Mouse (Mus musculus): ENCODE data around the gene Sp6. TPM values are rescaled to one million over a fixed set of nuclear protein-coding genes. Genes with fewer than 3 reads are reported as not detected.
A peak's percentile ranks its signal among the peaks of the same experiment; 100 is the strongest.

The Sp6 gene
- polyA plus RNA-seq, 1 experiment from 2014 or later, result 3.3 TPM

DNA sequence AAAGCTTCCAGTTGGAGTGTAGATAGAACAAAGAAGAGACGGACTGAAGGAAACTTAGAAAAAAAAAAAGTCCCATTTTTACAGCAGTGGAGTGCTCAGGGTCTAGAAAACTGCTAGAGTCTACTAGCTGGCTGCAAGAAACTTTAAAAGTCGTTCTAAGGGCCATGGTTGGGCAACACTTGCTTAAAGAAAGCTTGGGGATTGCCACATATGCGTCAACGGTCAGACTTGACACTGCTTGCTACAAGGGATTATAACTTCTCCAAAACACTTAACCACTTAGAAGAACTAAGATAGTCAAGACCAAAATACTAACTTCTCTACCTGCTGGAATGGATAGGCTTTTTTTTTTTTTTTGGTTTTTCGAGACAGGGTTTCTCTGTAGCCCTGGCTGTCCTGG is 38.4 kb upstream of the Sp6 start:
- H3K9me3 ChIP-seq, result no peaks in the 10 kb centered on the region

DNA sequence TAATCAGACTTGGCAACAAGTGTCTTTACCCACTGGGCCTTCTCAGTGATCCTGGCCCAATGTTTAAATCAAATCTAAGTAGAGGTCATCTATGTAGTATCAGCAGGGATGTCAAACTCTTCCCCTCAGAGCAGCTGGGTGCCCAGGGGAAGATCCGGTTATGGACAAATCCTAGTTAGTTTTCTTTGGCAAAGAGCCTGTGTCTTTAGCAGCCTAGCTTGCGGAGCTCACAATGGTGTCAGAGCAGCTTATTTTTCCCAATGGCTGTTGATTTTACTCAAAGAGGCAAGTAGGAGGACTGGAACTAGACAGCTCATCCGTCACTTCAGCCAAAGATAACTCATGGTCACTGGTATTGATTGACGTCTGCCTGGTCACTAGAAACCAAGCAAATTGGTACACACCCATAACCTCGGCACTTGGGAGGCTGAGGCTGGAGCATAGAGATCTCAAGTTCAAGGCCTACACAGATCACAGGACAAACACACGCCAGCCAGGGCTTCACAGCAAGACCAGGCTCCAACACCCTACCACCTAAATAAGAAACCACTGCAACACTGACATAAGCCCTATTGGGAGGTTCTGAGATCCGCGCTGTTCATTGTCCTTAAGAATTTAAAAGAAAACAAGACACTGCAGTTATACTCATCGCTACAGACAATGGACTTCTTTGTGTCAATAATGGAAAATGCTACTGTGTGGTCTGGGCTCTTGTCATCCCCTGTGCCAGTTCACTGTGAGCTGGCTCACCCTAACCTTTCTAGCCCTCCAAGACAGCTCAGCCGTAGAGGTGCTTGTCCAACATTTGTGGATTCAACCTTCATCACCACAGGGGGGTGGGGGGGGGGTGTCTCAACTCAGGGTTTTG is 37.4 kb upstream of the Sp6 start:
- H3K4me1 ChIP-seq, result peaks cover 51% of the 10 kb centered on the region
- H3K27ac ChIP-seq, result peak overlapping the region; percentile 94; the same call in 1 of the 2 replicates
- 77% methylated on average over 10 of the region's 10 CpGs for WGBS
- ATAC-seq (ENCODE audit: insufficient number of reproducible peaks, insufficient read depth, low FRiP score, low TSS enrichment, low read depth), result no peak
- peak overlapping the region; percentile 96 for H3K9ac ChIP-seq
- H3K4me3 ChIP-seq, result peak overlapping the region; percentile 88
- H3K27me3 ChIP-seq, result no peaks in the 10 kb centered on the region
- no peaks in the 10 kb centered on the region for H3K9me3 ChIP-seq
- H3K4me2 ChIP-seq, result peak overlapping the region; percentile 63
- H3K36me3 ChIP-seq, result no peaks in the 10 kb centered on the region

More for the DNA sequence above, 38.4 kb upstream of the Sp6 start:
- no peak overlapping the region for H3K4me2 ChIP-seq
- H3K4me1 ChIP-seq, result peaks cover 58% of the 10 kb centered on the region
- no peak for ATAC-seq (ENCODE audit: insufficient number of reproducible peaks, insufficient read depth, low FRiP score, low TSS enrichment, low read depth)
- no peak overlapping the region for H3K9ac ChIP-seq
- no peaks in the 10 kb centered on the region for H3K27me3 ChIP-seq
- no peaks in the 10 kb centered on the region for H3K36me3 ChIP-seq
- no peak overlapping the region for H3K4me3 ChIP-seq
- WGBS, result 86% methylated on average over 5 of the region's 5 CpGs
- H3K27ac ChIP-seq, result no peak overlapping the region

DNA sequence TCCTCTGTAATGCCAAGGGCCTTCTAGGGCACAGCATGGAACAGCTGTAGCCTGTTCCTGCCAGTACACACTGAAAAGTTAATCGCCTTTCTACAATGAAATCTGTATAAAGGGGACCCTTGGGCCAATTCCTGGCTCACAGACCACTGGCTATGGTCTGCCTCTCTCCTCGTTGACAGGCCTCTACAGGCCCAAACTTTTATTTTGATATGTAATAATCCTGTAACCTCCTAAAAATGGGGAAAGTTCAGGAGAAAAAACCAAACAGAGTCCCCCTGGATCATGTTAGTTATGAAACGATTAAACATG is 36.9 kb upstream of the Sp6 start:
- H3K9ac ChIP-seq, result peak overlapping the region; percentile 96
- H3K9me3 ChIP-seq, result no peaks in the 10 kb centered on the region
- H3K36me3 ChIP-seq, result no peaks in the 10 kb centered on the region
- H3K4me1 ChIP-seq, result peaks cover 51% of the 10 kb centered on the region
- H3K4me2 ChIP-seq, result peak overlapping the region; percentile 63
- no peaks in the 10 kb centered on the region for H3K27me3 ChIP-seq
- H3K27ac ChIP-seq, result peak overlapping the region; percentile 94; the same call in 1 of the 2 replicates
- peak overlapping the region; percentile 88 for H3K4me3 ChIP-seq
- no peak for ATAC-seq (ENCODE audit: insufficient number of reproducible peaks, insufficient read depth, low FRiP score, low TSS enrichment, low read depth)
- 36% methylated on average over 3 of the region's 3 CpGs for WGBS

DNA sequence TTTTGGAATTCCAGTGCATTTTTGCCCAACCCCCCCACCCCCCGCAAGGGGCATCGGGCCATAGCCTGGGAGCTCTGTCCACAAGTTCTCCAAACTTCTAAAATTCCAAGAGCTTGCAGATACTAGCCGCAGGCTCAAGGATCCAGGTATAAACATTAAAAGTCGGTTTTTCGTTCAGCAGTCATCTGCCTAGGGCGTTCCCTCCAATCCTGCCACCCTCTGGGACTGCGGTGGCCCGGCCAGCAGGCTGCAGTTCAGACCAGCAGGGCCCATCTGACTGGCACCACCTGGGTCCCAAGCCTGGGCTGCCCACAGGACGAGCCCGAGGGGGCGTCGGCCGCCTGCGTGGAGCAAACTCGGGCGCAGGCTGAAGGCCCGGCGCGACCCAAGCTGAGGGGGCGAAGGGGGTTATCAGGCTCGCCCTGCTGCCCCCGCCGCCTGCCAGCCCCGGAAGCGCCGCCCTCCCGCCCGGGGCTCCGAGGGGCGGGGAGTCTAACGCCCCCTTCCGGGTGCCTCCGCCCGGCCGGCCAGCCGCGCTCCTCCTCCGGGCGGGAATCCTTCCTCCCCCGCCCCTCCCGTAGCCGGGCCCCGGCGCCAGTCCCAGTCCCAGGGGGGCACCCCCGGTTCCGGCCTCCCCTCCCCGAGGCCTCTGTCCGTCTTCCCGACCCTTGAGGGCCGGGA is 36.1 kb upstream of the Sp6 start:
- peak overlapping the region; percentile 94 for H3K27ac ChIP-seq
- H3K36me3 ChIP-seq, result no peaks in the 10 kb centered on the region
- peak overlapping the region; percentile 63 for H3K4me2 ChIP-seq
- H3K4me3 ChIP-seq, result peak overlapping the region; percentile 88
- peaks cover 46% of the 10 kb centered on the region for H3K4me1 ChIP-seq
- ATAC-seq (ENCODE audit: insufficient number of reproducible peaks, insufficient read depth, low FRiP score, low TSS enrichment, low read depth), result peak; percentile 60
- no peaks in the 10 kb centered on the region for H3K9me3 ChIP-seq
- H3K27me3 ChIP-seq, result no peaks in the 10 kb centered on the region
- WGBS, result under 1% methylated on average over 43 of the region's 50 CpGs
- peak overlapping the region; percentile 96 for H3K9ac ChIP-seq

DNA sequence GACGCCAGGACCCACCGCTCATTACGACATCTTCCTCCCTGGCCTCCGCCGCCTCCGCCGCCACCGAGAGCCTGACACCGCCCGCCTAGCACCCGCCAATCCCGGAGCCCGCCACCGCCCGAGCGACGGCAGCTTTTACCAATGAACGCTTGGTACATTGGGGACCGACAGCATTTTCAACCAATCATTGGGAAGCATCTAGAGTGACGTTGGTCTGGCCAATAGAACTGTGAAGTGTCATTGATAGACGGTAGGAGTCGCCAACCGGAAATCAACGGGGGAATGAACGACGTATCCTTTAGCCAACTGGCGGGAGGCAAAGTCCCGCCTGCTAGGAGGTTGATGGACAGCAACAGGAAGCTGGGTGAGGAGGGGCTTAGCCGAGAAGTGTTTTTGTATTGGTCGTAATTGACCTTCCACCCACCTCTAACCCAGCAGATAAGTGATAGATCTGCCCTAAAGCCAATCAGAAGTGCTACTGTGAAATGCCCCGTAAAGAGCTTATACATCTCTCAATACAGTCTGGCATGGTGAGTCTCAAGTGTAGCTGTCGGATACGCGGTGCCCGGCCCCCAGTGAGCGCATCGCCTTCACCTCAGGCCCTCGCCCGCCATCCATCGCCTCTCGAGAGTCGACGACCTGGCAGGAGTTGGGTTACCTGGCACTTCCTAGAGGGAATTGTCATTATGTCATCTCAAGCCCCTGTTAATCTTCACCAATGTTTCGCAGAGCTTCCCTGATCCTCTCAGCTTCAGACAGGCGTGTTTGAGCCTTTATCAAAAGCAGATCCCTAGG is 35.4 kb upstream of the Sp6 start:
- WGBS, result under 1% methylated on average over 45 of the region's 45 CpGs
- peak overlapping the region; percentile 88 for H3K4me3 ChIP-seq
- H3K4me1 ChIP-seq, result peaks cover 46% of the 10 kb centered on the region
- peak overlapping the region; percentile 96 for H3K9ac ChIP-seq
- ATAC-seq (ENCODE audit: insufficient number of reproducible peaks, insufficient read depth, low FRiP score, low TSS enrichment, low read depth), result peak; percentile 97
- H3K9me3 ChIP-seq, result no peaks in the 10 kb centered on the region
- no peaks in the 10 kb centered on the region for H3K27me3 ChIP-seq
- peak overlapping the region; percentile 94 for H3K27ac ChIP-seq
- no peaks in the 10 kb centered on the region for H3K36me3 ChIP-seq
- H3K4me2 ChIP-seq, result peak overlapping the region; percentile 77

DNA sequence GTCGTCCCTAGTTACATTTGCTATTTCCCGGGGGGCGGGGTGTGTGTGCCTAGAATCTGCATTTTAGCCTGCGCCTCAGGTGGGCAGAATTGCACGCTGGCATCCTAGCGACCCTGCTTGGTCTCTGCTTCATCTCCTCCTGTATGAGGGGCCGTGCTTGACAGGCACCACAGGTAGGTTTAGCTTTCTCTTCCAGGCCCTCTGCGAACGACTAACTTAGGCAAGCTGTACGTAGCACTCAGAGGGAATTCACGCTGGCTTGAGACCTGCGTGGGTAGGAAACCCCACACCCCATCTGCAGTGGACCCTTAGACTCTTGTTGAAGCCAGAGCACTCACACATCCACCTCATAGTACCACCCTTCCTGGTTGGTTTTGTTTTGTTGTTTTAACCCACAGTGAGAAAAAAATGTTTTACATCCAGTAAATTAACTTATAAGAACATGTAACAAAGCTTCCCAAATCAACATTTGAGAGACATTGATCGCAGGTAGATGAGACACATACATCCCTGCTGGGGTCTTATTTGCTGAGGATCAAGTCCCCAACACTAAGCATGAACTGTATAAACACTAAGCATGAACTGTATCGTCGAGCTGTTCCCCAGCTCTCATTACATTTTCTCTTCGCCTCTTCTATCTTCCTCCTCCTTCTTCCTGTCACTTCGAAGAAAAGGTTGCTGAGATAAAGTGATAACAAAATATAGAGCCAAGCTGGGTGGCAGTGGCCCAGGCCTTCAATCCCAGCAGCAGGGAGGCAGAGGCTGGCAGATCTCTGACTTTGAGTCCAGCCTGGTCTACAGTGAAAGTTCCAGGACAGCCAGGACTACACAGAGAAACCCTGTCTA is 34.6 kb upstream of the Sp6 start:
- no peaks in the 10 kb centered on the region for H3K36me3 ChIP-seq
- peak overlapping the region; percentile 88 for H3K4me3 ChIP-seq
- H3K27me3 ChIP-seq, result peaks cover 5% of the 10 kb centered on the region; the same call in 1 of the 2 replicates
- H3K4me2 ChIP-seq, result peak overlapping the region; percentile 77
- H3K4me1 ChIP-seq, result peaks cover 38% of the 10 kb centered on the region
- WGBS, result 28% methylated on average over 17 of the region's 17 CpGs
- ATAC-seq (ENCODE audit: insufficient number of reproducible peaks, insufficient read depth, low FRiP score, low TSS enrichment, low read depth), result no peak
- peak overlapping the region; percentile 84 for H3K27ac ChIP-seq
- peak overlapping the region; percentile 79 for H3K9ac ChIP-seq
- no peaks in the 10 kb centered on the region for H3K9me3 ChIP-seq

DNA sequence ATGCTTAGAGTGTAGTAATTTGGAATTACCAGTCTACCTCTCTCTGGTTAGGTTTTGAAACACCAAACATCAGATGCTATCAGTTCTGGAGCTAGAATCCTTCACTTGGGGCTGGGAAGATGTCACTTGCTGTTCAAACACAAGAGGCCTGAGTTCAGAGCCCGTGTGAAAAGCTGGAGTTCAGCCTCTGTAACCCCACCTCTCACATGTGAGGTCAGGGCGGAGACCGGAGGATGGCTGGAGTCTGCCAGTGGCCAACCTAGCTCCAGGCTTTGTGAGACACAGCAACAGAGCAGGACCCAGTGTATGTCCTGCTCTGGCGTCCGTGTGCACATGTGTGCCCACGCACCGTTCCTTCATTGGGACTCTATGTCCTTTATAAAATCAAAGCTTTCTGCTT is 33.9 kb upstream of the Sp6 start:
- Histone ChIP-seq H3K4me3 (no peak overlapping the region), H3K27ac (no peak overlapping the region), H3K9ac (no peak overlapping the region), H3K4me2 (no peak overlapping the region), H3K27me3 (peaks cover 12% of the 10 kb centered on the region), H3K9me3 (no peaks in the 10 kb centered on the region), H3K36me3 (no peaks in the 10 kb centered on the region), H3K4me1 (peaks cover 31% of the 10 kb centered on the region)
- WGBS, result 74% methylated on average over 7 of the region's 7 CpGs
- ATAC-seq (ENCODE audit: insufficient number of reproducible peaks, insufficient read depth, low FRiP score, low TSS enrichment, low read depth), result no peak

DNA sequence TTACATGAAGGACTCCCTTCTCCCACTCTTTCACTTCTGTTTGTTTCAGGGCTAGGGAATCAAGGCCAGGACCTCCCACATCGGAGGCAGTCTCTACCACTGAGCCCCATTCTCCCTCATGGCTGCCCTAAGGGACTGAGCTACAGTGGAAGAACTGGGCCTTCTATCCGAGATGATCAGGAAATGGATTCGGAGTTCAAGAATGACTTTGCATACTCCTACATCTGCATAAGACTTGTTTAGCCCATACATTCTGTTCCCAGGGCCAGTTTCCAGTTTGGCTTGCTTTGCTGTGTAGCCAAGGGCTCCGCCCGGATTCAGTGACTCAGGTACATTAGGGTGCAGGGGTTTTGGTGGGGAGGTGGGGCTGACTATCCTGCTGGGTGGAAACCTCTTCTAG is 33.2 kb upstream of the Sp6 start:
- Histone ChIP-seq H3K9me3 (no peaks in the 10 kb centered on the region), H3K4me2 (no peak overlapping the region), H3K27ac (no peak overlapping the region), H3K36me3 (no peaks in the 10 kb centered on the region), H3K27me3 (peaks cover 19% of the 10 kb centered on the region), H3K9ac (0 out of 2 replicates have a peak overlapping the region, but pooled peaks have one; percentile 40), H3K4me1 (peaks cover 29% of the 10 kb centered on the region), H3K4me3 (no peak overlapping the region)
- 68% methylated on average over 5 of the region's 5 CpGs for WGBS
- no peak for ATAC-seq (ENCODE audit: insufficient number of reproducible peaks, insufficient read depth, low FRiP score, low TSS enrichment, low read depth)

DNA sequence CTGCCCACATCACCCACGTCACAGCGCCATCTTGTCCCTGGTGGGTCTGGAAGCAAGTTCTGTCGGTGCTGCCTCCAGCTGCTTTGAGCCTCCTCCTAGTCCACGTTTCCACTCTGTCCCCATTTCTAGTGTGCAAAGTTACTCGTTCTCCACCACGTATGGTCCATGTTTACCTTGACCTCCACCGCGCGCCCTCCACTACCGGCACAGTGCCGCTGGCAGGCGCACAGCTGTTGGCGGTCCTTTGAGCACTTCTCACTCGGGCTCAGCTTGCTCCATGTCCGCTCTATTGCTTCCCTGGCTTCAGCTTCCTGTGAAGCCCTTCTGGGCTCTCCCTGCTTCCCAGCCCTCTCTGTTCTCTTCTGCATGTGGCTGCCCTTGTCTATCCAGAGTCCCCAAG is 31.7 kb upstream of the Sp6 start:
- H3K9ac ChIP-seq, result no peak overlapping the region
- H3K4me2 ChIP-seq, result no peak overlapping the region
- H3K36me3 ChIP-seq, result no peaks in the 10 kb centered on the region
- no peaks in the 10 kb centered on the region for H3K9me3 ChIP-seq
- ATAC-seq (ENCODE audit: insufficient number of reproducible peaks, insufficient read depth, low FRiP score, low TSS enrichment, low read depth), result no peak
- 73% methylated on average over 15 of the region's 15 CpGs for WGBS
- peaks cover 32% of the 10 kb centered on the region for H3K27me3 ChIP-seq
- no peak overlapping the region for H3K27ac ChIP-seq
- H3K4me3 ChIP-seq, result no peak overlapping the region
- peaks cover 16% of the 10 kb centered on the region for H3K4me1 ChIP-seq

DNA sequence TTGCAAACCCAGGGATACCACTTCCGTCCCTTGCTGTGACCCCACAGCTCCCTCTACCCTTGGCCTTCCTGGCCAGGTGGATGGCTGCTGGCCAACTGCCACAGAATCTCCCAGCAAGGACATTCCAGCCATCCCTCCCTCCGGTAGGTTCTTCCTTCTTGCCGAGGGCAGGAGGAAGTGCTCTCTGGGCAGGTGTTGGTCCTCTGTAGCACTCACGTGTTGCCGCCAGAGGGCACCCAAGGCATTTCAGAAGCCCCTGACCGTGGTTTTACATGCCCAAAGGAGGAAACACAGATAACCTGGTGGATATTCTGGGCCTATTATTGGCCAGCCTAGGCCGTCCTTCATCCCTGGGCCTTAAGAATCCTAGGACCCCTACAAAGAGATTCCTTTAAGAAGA is 30.8 kb upstream of the Sp6 start:
- 2% methylated on average over 7 of the region's 7 CpGs for WGBS
- Histone ChIP-seq H3K27me3 (peaks cover 39% of the 10 kb centered on the region), H3K4me2 (peak overlapping the region; percentile 37), H3K9me3 (no peaks in the 10 kb centered on the region), H3K36me3 (no peaks in the 10 kb centered on the region), H3K27ac (no peak overlapping the region), H3K4me3 (no peak overlapping the region; the same call in 1 of the 2 replicates), H3K4me1 (peaks cover 14% of the 10 kb centered on the region), H3K9ac (no peak overlapping the region)
- ATAC-seq (ENCODE audit: insufficient number of reproducible peaks, insufficient read depth, low FRiP score, low TSS enrichment, low read depth), result no peak

DNA sequence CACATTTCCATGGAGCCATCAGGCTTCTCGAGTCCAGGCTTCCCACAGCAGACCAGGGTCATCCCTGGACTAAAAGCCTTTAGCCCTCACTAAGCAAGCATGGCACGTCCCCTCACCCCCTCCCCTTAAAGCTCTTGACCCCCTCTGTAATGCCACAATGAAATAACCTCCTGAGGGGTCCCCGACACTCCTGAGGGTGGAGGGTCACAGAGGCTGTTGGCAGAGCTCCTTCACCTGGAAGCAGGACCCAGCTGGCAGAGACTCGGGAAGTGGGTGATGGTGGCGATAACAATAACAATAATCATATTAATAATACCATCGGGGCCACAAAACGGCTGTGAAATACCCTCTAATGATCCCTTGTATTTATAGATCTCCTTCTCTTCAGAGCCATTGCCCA is 30.3 kb upstream of the Sp6 start, which contains the start of gene Sp2:
Sp2 (minus strand) TSS at position 101 of the 400 bp plus-strand sequence.
- no peaks in the 10 kb centered on the region for H3K9me3 ChIP-seq
- peak within 1 kb of the TSS; percentile 37 for H3K4me2 ChIP-seq
- peaks cover 44% of the 10 kb centered on the region for H3K27me3 ChIP-seq
- no peak for ATAC-seq (ENCODE audit: insufficient number of reproducible peaks, insufficient read depth, low FRiP score, low TSS enrichment, low read depth)
- peaks cover 18% of the 10 kb centered on the region for H3K4me1 ChIP-seq
- 75% methylated on average over 7 of the region's 7 CpGs for WGBS
- no peak within 1 kb of the TSS; the same call in 1 of the 2 replicates for H3K4me3 ChIP-seq
- H3K9ac ChIP-seq, result 0 out of 2 replicates have a peak within 1 kb of the TSS, but pooled peaks have one; percentile 11
- H3K27ac ChIP-seq, result no peak within 1 kb of the TSS
- no peaks in the 10 kb centered on the region for H3K36me3 ChIP-seq
